Mouse (Mus musculus): ENCODE measurements around the gene Sirt1.

- no peak for TF ChIP-seq EP300 (IDR thresholded peaks at IDR 0.05; ENCODE audit: low read depth)
- no peak for TF ChIP-seq CTCF (IDR thresholded peaks at IDR 0.05; ENCODE audit: low read depth)
Measured at GRCm38 (mm10) chr10:63415287-63415686, 33.8 kb upstream of the Sirt1 start.
